Mouse (Mus musculus) ES-Bruce4 (cell line): Measurements from ENCODE around the gene Snrpd2.

Source experiments
- CTCF ChIP-seq: IDR thresholded peaks from one replicate; pipeline ENCODE4 v1.8.1; 2011; ENCODE audit warnings: low read depth, low read length
- EP300 ChIP-seq: IDR thresholded peaks from 2 replicates; pipeline ENCODE4 v1.6.1; 2011; ENCODE audit warnings: low read depth, low read length; ENCODE audit not compliant: insufficient read depth
- POLR2A ChIP-seq: IDR thresholded peaks from one replicate; pipeline ENCODE4 v1.8.1; 2011; ENCODE audit warnings: low read length; ENCODE audit not compliant: insufficient read depth

- TF ChIP-seq EP300 = no peak
- TF ChIP-seq CTCF = no peak
- no peak for TF ChIP-seq POLR2A
Observed at GRCm38 (mm10) chr7:19154796-19155195, 5.3 kb downstream of the Snrpd2 start.
